Mouse (Mus musculus): ENCODE measurements around the gene Nsun6. TPM values are rescaled to one million over a fixed set of nuclear protein-coding genes. Genes with fewer than 3 reads are reported as not detected.

The Nsun6 gene
- polyA plus RNA-seq (2012; fragmentation: generic; extraction: Trizol), result 4.5 TPM
- long read RNA-seq, experiment 1, partial matches to known transcripts, result 0 of 3 reads
- long read RNA-seq, experiment 1, other reads (novel, unspliced or antisense), result 0 of 3 reads
- long read RNA-seq, experiment 2, transcript Nsun6-201 (11 exons, 2,897 nt), result major isoform, 14 of 22 reads
- long read RNA-seq, experiment 2, partial matches to known transcripts, result 0 of 22 reads
- long read RNA-seq, experiment 2, other reads (novel, unspliced or antisense), result 8 of 22 reads

DNA sequence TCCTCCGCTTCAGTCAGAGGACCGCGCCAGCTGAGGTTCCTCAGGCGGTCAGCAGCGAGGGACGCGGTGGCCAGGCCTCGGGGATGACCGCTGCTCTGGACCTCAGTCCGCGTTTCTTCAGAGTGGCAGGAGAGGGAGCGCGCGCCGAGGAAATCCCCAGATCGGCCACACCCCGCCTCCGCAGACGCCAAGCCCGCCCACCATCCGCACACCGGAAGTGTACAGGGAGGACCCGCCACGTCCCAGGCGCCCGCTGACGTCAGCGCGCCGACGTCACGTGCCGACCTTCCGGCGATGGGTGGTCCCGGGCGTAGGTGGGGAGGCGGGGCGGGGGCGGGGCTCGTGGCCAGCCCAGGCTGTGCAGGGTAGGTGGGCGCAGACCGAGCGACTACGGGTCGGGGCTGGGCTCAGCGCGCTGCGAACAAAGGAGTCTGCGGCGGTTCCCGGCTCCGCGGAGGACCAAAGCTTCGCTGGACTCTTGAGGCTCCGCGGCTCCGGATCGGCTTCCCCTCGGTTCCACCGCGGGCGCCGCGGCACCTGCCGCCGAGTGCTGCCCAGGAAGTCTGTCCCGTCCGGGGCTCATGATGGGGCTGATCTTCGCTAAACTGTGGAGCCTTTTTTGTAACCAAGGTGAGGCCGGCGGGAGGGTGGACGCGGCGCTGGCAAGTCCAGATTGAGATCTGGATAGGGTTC is at the start of gene Nsun6:
TSS of gene Nsun6 (minus strand) at position 125 of the 693 bp plus-strand sequence.
- Histone ChIP-seq H3K36me3 (ENCODE audit: control insufficient read depth, insufficient read depth) (no peaks in the 10 kb centered on the region), H3ac (ENCODE audit: control insufficient read depth, insufficient read length, low read depth) (peak within 1 kb of the TSS; percentile 81)

GRCm38 (mm10) chr2:15104386-15104785 is 49.5 kb upstream of the Nsun6 start:
- no peaks in the 10 kb centered on the region for H3K36me3 ChIP-seq (ENCODE audit: control insufficient read depth, insufficient read depth)
- H3K79me3 ChIP-seq (ENCODE audit: low read depth), result no peaks in the 10 kb centered on the region
- H3ac ChIP-seq (ENCODE audit: control insufficient read depth, insufficient read length, low read depth), result no peak overlapping the region
- H3K4me3 ChIP-seq (ENCODE audit: insufficient read depth, poor library complexity, severe bottlenecking), result no peak overlapping the region
- no peaks in the 10 kb centered on the region for H3K79me2 ChIP-seq (ENCODE audit: control insufficient read depth, insufficient read depth)
- no peaks in the 10 kb centered on the region for H3K27me3 ChIP-seq (ENCODE audit: control insufficient read depth, insufficient read depth, insufficient read length)
- TF ChIP-seq MYOD1 (IDR thresholded peaks at IDR 0.05; ENCODE audit: control insufficient read depth, insufficient read length, low read depth), result no peak
- no peak for TF ChIP-seq FOSL1 (IDR thresholded peaks at IDR 0.05; ENCODE audit: insufficient read depth, low read length, poor library complexity, severe bottlenecking)
- TF ChIP-seq MAX (IDR thresholded peaks at IDR 0.05), result no peak

More for the DNA sequence above, at the start of gene Nsun6:
- Histone ChIP-seq H3K4me3 (ENCODE audit: insufficient read depth, poor library complexity, severe bottlenecking) (peak within 1 kb of the TSS; percentile 93), H3K79me2 (ENCODE audit: control insufficient read depth, insufficient read depth) (peaks cover 50% of the 10 kb centered on the region), H3K79me3 (ENCODE audit: low read depth) (peaks cover 39% of the 10 kb centered on the region), H3K27me3 (ENCODE audit: control insufficient read depth, insufficient read depth, insufficient read length) (no peaks in the 10 kb centered on the region)
- TF ChIP-seq MYOG (IDR thresholded peaks at IDR 0.05; ENCODE audit: control insufficient read depth, extremely low read depth, insufficient read length), result no peak
- TF ChIP-seq MYOD1 (IDR thresholded peaks at IDR 0.05; ENCODE audit: control insufficient read depth, insufficient read length, low read depth), result no peak
- TF ChIP-seq FOSL1 (IDR thresholded peaks at IDR 0.05; ENCODE audit: insufficient read depth, low read length, poor library complexity, severe bottlenecking), result no peak
- no peak for TF ChIP-seq CEBPB (IDR thresholded peaks at IDR 0.05; ENCODE audit: low read depth)
- peak; percentile 84 for TF ChIP-seq USF1 (IDR thresholded peaks at IDR 0.05; ENCODE audit: low read depth)
- TF ChIP-seq CTCF (IDR thresholded peaks at IDR 0.05; ENCODE audit: control insufficient read depth, insufficient read depth, insufficient read length), result no peak
- TF ChIP-seq MAX (IDR thresholded peaks at IDR 0.05), result peak; percentile 48

GRCm38 (mm10) chr2:15096514-15097090 is 41.7 kb upstream of the Nsun6 start:
- Histone ChIP-seq H3K36me3 (ENCODE audit: control insufficient read depth, insufficient read depth) (no peaks in the 10 kb centered on the region), H3K4me3 (ENCODE audit: insufficient read depth, poor library complexity, severe bottlenecking) (no peak overlapping the region), H3K79me2 (ENCODE audit: control insufficient read depth, insufficient read depth) (no peaks in the 10 kb centered on the region), H3K27me3 (ENCODE audit: control insufficient read depth, insufficient read depth, insufficient read length) (no peaks in the 10 kb centered on the region), H3K79me3 (ENCODE audit: low read depth) (no peaks in the 10 kb centered on the region), H3ac (ENCODE audit: control insufficient read depth, insufficient read length, low read depth) (no peak overlapping the region)
- TF ChIP-seq USF1 (IDR thresholded peaks at IDR 0.05; ENCODE audit: low read depth) (no peak), CEBPB (IDR thresholded peaks at IDR 0.05; ENCODE audit: low read depth) (no peak), MAX (IDR thresholded peaks at IDR 0.05) (no peak), FOSL1 (IDR thresholded peaks at IDR 0.05; ENCODE audit: insufficient read depth, low read length, poor library complexity, severe bottlenecking) (no peak), MYOD1 (IDR thresholded peaks at IDR 0.05; ENCODE audit: control insufficient read depth, insufficient read length, low read depth) (no peak), CTCF (IDR thresholded peaks at IDR 0.05; ENCODE audit: control insufficient read depth, insufficient read depth, insufficient read length) (no peak), MYOG (IDR thresholded peaks at IDR 0.05; ENCODE audit: control insufficient read depth, extremely low read depth, insufficient read length) (no peak)

- H3K79me2 ChIP-seq (ENCODE audit: control insufficient read depth, insufficient read depth), result no peaks in the 10 kb centered on the region
- no peaks in the 10 kb centered on the region for H3K79me3 ChIP-seq (ENCODE audit: low read depth)
- TF ChIP-seq CTCF (IDR thresholded peaks at IDR 0.05; ENCODE audit: control insufficient read depth, insufficient read depth, insufficient read length), result no peak
- TF ChIP-seq MYOD1 (IDR thresholded peaks at IDR 0.05; ENCODE audit: control insufficient read depth, insufficient read length, low read depth), result no peak
- TF ChIP-seq USF1 (IDR thresholded peaks at IDR 0.05; ENCODE audit: low read depth), result no peak
- no peak for TF ChIP-seq FOSL1 (IDR thresholded peaks at IDR 0.05; ENCODE audit: insufficient read depth, low read length, poor library complexity, severe bottlenecking)
- TF ChIP-seq CEBPB (IDR thresholded peaks at IDR 0.05; ENCODE audit: low read depth), result no peak
- no peak for TF ChIP-seq MYOG (IDR thresholded peaks at IDR 0.05; ENCODE audit: control insufficient read depth, extremely low read depth, insufficient read length)
- no peak for TF ChIP-seq MAX (IDR thresholded peaks at IDR 0.05)
- H3K4me3 ChIP-seq (ENCODE audit: insufficient read depth, poor library complexity, severe bottlenecking), result no peak overlapping the region
- H3K27me3 ChIP-seq (ENCODE audit: control insufficient read depth, insufficient read depth, insufficient read length), result no peaks in the 10 kb centered on the region
- no peak overlapping the region for H3ac ChIP-seq (ENCODE audit: control insufficient read depth, insufficient read length, low read depth)
- H3K36me3 ChIP-seq (ENCODE audit: control insufficient read depth, insufficient read depth), result no peaks in the 10 kb centered on the region
These were observed 32.4 kb upstream of the Nsun6 start for GRCm38 (mm10) chr2:15087308-15087707.

DNA sequence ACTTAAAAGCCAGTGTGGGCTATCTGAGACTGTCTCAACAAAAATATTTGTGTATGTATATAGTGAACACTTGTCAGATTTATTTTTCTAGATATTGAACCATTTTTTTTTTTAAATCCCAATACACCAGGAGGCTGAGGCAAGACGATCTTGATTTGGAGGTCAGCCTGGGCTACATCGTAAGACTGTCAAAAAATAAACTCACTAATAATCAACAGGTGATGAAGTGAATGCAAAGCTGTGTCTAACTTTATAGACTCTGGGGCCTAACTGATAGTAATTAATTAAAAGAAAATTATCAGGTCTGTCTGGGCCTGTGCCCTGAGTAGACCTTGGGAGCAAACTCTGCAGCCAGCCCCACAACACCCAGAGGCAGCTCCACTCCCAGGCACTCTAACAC is 28.8 kb upstream of the Nsun6 start:
- Histone ChIP-seq H3K4me3 (ENCODE audit: insufficient read depth, poor library complexity, severe bottlenecking) (no peak overlapping the region), H3K36me3 (ENCODE audit: control insufficient read depth, insufficient read depth) (peaks cover 16% of the 10 kb centered on the region), H3K79me2 (ENCODE audit: control insufficient read depth, insufficient read depth) (no peaks in the 10 kb centered on the region), H3ac (ENCODE audit: control insufficient read depth, insufficient read length, low read depth) (no peak overlapping the region), H3K27me3 (ENCODE audit: control insufficient read depth, insufficient read depth, insufficient read length) (no peaks in the 10 kb centered on the region), H3K79me3 (ENCODE audit: low read depth) (no peaks in the 10 kb centered on the region)
- TF ChIP-seq CEBPB (IDR thresholded peaks at IDR 0.05; ENCODE audit: low read depth), result no peak
- TF ChIP-seq FOSL1 (IDR thresholded peaks at IDR 0.05; ENCODE audit: insufficient read depth, low read length, poor library complexity, severe bottlenecking), result no peak
- TF ChIP-seq MYOD1 (IDR thresholded peaks at IDR 0.05; ENCODE audit: control insufficient read depth, insufficient read length, low read depth), result no peak
- TF ChIP-seq CTCF (IDR thresholded peaks at IDR 0.05; ENCODE audit: control insufficient read depth, insufficient read depth, insufficient read length), result no peak
- no peak for TF ChIP-seq USF1 (IDR thresholded peaks at IDR 0.05; ENCODE audit: low read depth)
- TF ChIP-seq MAX (IDR thresholded peaks at IDR 0.05), result no peak
- no peak for TF ChIP-seq MYOG (IDR thresholded peaks at IDR 0.05; ENCODE audit: control insufficient read depth, extremely low read depth, insufficient read length)
